Mouse (Mus musculus): ENCODE measurements at regions not wholly inside any gene's neighbourhood (a gene's known extent, or its start where the extent isn't known, plus 50 kb on each side); places are given as distances from the start of the nearest gene placed in this dataset.

GRCm38 (mm10) chr6:81697284-81697683 is 226.2 kb upstream of the Gcfc2 start:
- TF ChIP-seq USF1 (IDR thresholded peaks at IDR 0.05; ENCODE audit: low read depth) (no peak), CTCF (IDR thresholded peaks at IDR 0.05; ENCODE audit: control insufficient read depth, insufficient read depth, insufficient read length) (no peak), MYOG (IDR thresholded peaks at IDR 0.05; ENCODE audit: control insufficient read depth, extremely low read depth, insufficient read length) (no peak), FOSL1 (IDR thresholded peaks at IDR 0.05; ENCODE audit: insufficient read depth, low read length, poor library complexity, severe bottlenecking) (no peak), MYOD1 (IDR thresholded peaks at IDR 0.05; ENCODE audit: control insufficient read depth, insufficient read length, low read depth) (no peak)

All from C2C12 (cell line).